Mouse (Mus musculus) gastrocnemius, postnatal 10 days (tissue): ENCODE measurements around the gene Rel. TPM values are rescaled to one million over a fixed set of nuclear protein-coding genes. Genes with fewer than 3 reads are reported as not detected.
A peak's percentile ranks its signal among the peaks of the same experiment; 100 is the strongest.
"Not testable (repeated sequence)": the region's sequence is repeated elsewhere in the genome, so short reads cannot be mapped to it uniquely, and the experiment has no call there.

Experiments
- DNase-seq: peaks from one replicate; pipeline ENCODE4 v3.0.0; 2021; ENCODE audit warnings: mixed read lengths
- long read RNA-seq, 2 experiments: library from polyadenylated mRNA; stranded (forward); transcript quantifications; one replicate each; pipeline ENCODE4 v2.0.0; 2021
- total RNA-seq, 2 experiments: library from RNA; stranded (reverse); gene quantifications; 2 replicates each; pipeline ENCODE4 v1.2.3; 2021

The Rel gene
- 1 to 10 TPM; 3.1 to 4.7 TPM for total RNA-seq
- long read RNA-seq, experiment 1: 0 reads
- long read RNA-seq, experiment 2, full-length matches to known transcripts: 1 of 1 reads
- long read RNA-seq, experiment 2, partial matches to known transcripts: 0 of 1 reads
- long read RNA-seq, experiment 2, other reads (novel, unspliced or antisense): 0 of 1 reads

GRCm38 (mm10) chr11:23770760-23771506 lies at the start of gene Rel:
Gene Rel (minus strand): TSS chr11:23770970.
- peak; percentile 95 for DNase-seq

GRCm38 (mm10) chr11:23818745-23819144 lies 48.0 kb upstream of the Rel start:
- DNase-seq: no peak

- no peak for DNase-seq
Measured at GRCm38 (mm10) chr11:23810741-23811140, 40.0 kb upstream of the Rel start.

GRCm38 (mm10) chr11:23805716-23806115 lies 34.9 kb upstream of the Rel start:
- no peak for DNase-seq

- no peak for DNase-seq
Measured at GRCm38 (mm10) chr11:23803136-23803535, 32.4 kb upstream of the Rel start.

GRCm38 (mm10) chr11:23802256-23802655 lies 31.5 kb upstream of the Rel start:
- DNase-seq: no peak

GRCm38 (mm10) chr11:23801851-23802250 lies 31.1 kb upstream of the Rel start:
- no peak for DNase-seq

GRCm38 (mm10) chr11:23783677-23784076 lies 12.9 kb upstream of the Rel start:
- DNase-seq: not testable (repeated sequence)

GRCm38 (mm10) chr11:23783085-23783484 lies 12.3 kb upstream of the Rel start:
- no peak for DNase-seq

GRCm38 (mm10) chr11:23782038-23782437 lies 11.3 kb upstream of the Rel start:
- DNase-seq: no peak

GRCm38 (mm10) chr11:23778787-23779201 lies 8.0 kb upstream of the Rel start:
- no peak for DNase-seq

- DNase-seq: no peak
Measured at GRCm38 (mm10) chr11:23772471-23772870, 1.7 kb upstream of the Rel start.

GRCm38 (mm10) chr11:23771507-23772097 lies 832 bp upstream of the Rel start:
- no peak for DNase-seq

- no peak for DNase-seq
Measured at GRCm38 (mm10) chr11:23770510-23770759, 335 bp downstream of the Rel start.

- peak; percentile 18 for DNase-seq
Measured at GRCm38 (mm10) chr11:23769686-23770509, 872 bp downstream of the Rel start.

GRCm38 (mm10) chr11:23769033-23769432 lies 1.7 kb downstream of the Rel start:
- DNase-seq: no peak

- no peak for DNase-seq
Measured at GRCm38 (mm10) chr11:23767928-23768327, 2.8 kb downstream of the Rel start.

GRCm38 (mm10) chr11:23767369-23767768 lies 3.4 kb downstream of the Rel start:
- not testable (repeated sequence) for DNase-seq

GRCm38 (mm10) chr11:23762635-23763034 lies 8.1 kb downstream of the Rel start:
- DNase-seq: no peak

- DNase-seq: no peak
Measured at GRCm38 (mm10) chr11:23758218-23758617, 12.6 kb downstream of the Rel start.

GRCm38 (mm10) chr11:23754329-23754728 lies 16.4 kb downstream of the Rel start:
- DNase-seq: no peak

- DNase-seq: no peak
Measured at GRCm38 (mm10) chr11:23753136-23753710, 17.5 kb downstream of the Rel start.

- no peak for DNase-seq
Measured at GRCm38 (mm10) chr11:23746102-23746501, 24.7 kb downstream of the Rel start.
